Mouse (Mus musculus) thymus, adult 18-20 months (tissue): ENCODE results near the gene Cyp2c68.
"Not testable (repeated sequence)": the region's sequence is repeated elsewhere in the genome, so short reads cannot be mapped to it uniquely, and the experiment has no call there.

Experiments used
- DNase-seq, 2 experiments: peaks; one replicate each; pipeline ENCODE4 v3.0.0; 2022; ENCODE audit warnings: mixed read lengths in 2 of 2

Cyp2c68 gene

DNA sequence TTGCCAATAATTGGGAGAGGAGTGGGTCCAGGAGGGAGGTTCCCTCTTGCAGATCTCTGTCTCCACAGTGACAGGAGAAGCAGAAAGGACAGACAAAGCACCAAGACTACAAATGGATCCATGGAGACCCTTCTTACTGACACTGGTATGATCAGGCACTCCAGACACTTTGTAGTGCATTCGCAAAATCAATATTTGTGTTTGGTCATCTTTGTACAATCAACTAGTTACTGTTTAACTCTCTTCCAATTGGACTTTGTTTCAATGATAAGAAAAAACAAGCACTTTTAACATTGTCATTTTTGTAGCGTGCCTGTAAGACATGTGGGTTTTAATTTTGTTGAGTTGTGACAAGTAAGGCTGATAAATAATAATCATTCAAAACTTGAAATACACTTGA is at the start of gene Cyp2c68:
Gene Cyp2c68, minus strand, starts transcription at position 135 of the 400 bp plus-strand sequence.
- DNase-seq: no peak

DNA sequence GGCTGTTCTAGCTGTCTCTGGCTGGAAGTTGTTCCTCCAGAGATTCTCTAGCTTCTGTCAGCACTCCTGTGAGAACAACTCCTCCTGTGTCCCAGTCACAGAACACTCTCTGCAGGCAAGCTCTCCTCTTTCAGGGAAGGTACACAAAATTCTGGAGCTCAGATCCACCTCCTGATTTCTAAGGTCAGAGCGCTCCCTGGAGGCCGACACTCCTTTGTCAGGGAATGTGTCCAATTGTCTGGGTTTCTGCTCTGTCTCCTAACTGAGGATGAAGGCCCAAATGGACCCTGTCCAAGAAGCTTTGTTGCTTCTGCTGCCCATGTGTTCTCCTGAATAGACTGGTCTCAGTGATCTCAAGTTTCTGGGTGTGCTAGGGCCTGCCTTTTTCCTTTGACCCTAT is 44.6 kb upstream of the Cyp2c68 start:
- not testable (repeated sequence) for DNase-seq

DNA sequence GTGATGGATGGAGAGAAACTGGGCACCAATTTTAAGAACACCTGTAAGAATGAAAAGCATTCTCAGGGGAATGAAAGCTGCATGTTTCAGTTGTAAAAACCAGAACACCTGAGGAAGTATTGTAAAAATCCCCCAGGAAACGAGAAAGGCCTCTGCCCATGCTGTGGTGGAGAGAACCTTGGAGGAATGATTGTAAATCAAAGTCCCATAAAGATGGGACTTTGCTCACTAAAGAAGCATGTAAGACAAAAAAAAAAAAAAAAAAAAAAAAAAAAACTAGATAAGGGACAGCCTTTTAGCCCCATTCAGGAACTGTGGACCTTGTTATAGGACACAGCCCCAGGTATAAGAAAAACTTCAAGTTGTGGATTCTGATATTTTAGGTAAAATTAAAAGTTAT is 4.5 kb upstream of the Cyp2c68 start:
- no peak for DNase-seq

DNA sequence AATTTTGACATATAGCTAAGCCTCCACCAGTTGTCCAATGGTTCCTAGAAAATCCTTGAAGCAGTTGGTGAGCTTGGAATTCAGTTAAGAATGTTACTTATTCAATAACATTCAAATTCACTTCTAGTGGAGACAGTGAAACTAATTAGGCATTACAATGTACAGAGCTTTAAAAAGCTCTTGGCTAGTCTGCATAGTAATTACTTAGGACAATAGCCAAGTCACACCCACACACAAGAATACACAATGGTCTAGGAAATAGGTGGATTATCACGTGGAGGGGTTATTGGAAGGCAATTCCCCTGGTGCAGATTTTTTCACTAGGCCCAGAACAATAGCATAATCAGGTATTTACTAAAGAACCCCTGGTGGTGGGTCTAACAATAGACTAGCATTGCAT is 3.5 kb upstream of the Cyp2c68 start:
- not testable (repeated sequence) for DNase-seq

DNA sequence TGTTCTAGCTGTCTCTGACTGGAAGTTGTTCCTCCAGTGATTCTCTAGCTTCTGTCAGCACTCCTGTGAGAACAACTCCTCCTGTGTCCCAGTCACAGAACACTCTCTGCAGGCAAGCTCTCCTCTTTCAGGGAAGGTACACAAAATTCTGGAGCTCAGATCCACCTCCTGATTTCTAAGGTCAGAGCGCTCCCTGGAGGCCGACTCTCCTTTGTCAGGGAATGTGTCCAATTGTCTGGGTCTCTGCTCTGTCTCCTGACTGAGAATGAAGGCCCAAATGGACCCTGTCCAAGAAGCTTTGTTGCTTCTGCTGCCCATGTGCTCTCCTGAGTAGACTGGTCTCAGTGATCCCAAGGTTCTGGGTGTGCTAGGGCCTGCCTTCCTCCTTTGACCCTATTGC is 29.7 kb downstream of the Cyp2c68 start:
- not testable (repeated sequence) for DNase-seq

DNA sequence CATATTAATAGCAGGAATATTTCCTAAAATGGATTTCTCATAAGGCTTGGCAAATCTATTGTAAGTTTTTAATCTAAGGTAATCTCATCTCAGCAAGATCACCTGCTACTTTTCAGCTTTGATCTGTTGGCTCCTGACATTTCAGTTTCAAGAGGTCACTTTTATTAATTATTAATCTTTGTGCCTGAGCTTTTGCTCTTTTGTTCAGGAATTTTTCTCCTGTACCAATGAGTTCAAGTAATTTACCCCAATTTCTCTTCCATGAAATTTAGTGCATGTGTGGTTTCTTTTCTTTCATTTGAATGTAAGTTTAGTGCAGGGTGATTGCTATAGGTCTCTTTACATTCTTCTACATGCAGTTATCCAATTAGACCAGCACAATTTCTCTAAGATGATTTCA is 75.2 kb downstream of the Cyp2c68 start:
- not testable (repeated sequence) for DNase-seq

DNA sequence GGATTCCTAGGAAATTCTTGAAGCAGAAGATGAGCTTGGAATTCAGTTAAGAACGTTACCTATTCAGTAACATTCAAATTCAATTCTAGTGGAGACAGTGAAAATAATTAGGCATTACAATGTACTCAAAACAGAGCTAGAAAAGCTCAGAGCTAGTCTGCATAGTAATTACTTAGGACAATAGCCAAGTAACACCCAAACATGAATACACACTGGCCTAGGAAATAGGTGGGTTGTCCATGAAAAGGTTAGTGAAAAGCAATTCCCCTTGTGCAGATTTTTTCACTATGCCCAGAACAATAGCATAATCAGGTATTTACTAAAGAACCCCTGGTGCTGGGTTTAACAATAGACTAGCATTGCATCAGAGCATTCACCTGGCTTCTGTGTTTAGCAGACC is 88.5 kb downstream of the Cyp2c68 start:
- DNase-seq: no peak

DNA sequence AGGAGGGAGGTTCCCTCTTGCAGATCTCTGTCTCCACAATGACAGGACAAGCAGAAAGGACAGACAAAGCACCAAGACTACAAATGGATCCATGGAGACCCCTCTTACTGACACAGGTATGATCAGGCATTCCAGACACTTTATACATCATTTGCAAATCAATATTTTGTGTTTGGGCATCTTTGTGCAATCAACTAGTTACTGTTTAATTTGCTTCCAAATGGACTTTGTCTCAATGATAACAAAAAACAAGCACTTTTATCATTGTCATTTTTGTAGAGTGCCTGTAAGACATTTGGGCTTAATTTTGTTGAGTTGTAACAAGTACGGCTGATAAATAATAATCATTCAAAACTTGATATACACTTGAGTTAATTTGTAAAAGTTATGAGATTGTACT is 91.9 kb downstream of the Cyp2c68 start, which contains the start of gene Cyp2c67:
Gene Cyp2c67, minus strand, starts transcription at position 114 of the 400 bp plus-strand sequence.
- DNase-seq: no peak

DNA sequence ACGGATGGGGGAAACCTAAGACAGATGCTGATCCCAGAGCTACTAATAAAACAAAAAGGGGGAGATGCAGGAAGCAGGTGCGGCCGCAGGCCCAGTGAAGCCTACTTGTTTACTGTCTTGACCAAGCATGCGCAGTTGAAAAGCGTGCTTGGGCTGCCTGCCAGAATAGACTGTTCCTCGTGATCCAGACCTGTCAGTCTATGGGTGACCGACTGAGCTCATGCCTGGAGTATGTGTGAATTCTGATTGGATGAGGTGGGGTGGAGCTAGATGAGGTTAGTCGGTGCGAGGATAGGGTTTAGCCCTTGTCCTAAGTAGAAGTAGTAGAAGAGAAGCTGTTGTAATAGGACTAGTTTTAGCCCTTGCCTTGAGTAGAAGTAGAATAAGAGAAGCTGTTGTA is 93.3 kb downstream of the Cyp2c68 start:
- DNase-seq: no peak

DNA sequence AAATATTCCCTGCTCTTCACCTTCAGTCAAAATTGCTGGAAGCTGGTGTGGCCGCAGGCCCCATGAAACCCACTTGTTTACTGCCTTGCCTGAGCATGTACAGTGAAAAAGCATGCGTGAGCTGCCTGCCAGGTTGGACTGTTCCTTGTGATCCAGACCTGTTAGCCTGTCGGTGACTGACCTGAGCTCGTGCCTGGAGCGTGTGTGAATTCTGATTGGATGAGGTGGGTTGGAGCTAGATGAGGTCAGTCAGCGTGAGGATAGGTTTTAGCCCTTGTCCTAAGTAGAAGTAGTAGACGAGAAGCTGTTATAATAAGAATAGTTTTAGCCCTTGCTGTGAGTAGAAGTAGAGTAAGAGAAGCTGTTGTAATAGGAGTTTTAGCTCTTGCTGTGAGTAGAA is 96.3 kb downstream of the Cyp2c68 start:
- not testable (repeated sequence) for DNase-seq
